25 mouse cellular contexts compared by ENCODE assay signal in genomic region chr5:123559588-123559987, GRCm38 (mm10). TPM values are rescaled to one million over a fixed set of nuclear protein-coding genes. Genes with fewer than 3 reads are reported as not detected.
"Had no signal": no experiment of that assay in that cellular context is flagged by ENCODE, and none has a peak within 500 bp of the region (broad histone marks: within the 10 kb centered on the region; RNA-seq: fewer than 3 reads in every experiment).

No protein-coding gene starts in this region.

- H3K4me3 ChIP-seq: gastrocnemius, adult 2 months; heart, adult 2 months; heart, embryonic 10.5 days; heart, embryonic 12.5 days; hindbrain, embryonic 10.5 days; hindbrain, embryonic 12.5 days; intestine, embryonic 15.5 days; layer of hippocampus, adult 2 months; limb, embryonic 10.5 days; limb, embryonic 12.5 days; liver, embryonic 13.5 days had no signal

- DNase-seq: gastrocnemius, adult 2 months; gastrocnemius, postnatal 10 days; gastrocnemius, postnatal 25 days; heart, postnatal 10 days; heart, postnatal 4 days; kidney, adult 18-20 months; kidney, adult 8-10 months; kidney, postnatal 10 days; kidney, postnatal 25 days; kidney, postnatal 4 days; liver; liver, embryonic 13.5 days had no signal

- H3K27ac ChIP-seq: gastrocnemius, adult 2 months; heart, adult 2 months; heart, embryonic 10.5 days; hindbrain, embryonic 10.5 days; hindbrain, embryonic 12.5 days; hindbrain, embryonic 14.5 days; intestine, embryonic 15.5 days; layer of hippocampus, adult 2 months; limb, embryonic 10.5 days; limb, embryonic 12.5 days; liver, embryonic 13.5 days had no signal

RNA-seq across cellular contexts. Expression of gene Gm49027, which starts 34.3 kb away (rescaled TPM):
- total RNA-seq: granulocyte monocyte progenitor cell, adult 5-6 weeks; heart, postnatal 10 days; heart, postnatal 25 days had no signal

RNA-seq across cellular contexts. Expression of gene B3gnt4, which starts 49.3 kb away (rescaled TPM):
- total RNA-seq: gastrocnemius, adult 2 months; gastrocnemius, postnatal 10 days; gastrocnemius, postnatal 25 days; gastrocnemius, postnatal 4 days; granulocyte monocyte progenitor cell, adult 5-6 weeks; heart, adult 2 months; heart, postnatal 10 days; heart, postnatal 25 days; heart, postnatal 4 days had no signal
